Comparison of ENCODE assay signal across 7 mouse cellular contexts in genomic region chr16:5233418-5234313, GRCm38 (mm10). TPM values are rescaled to one million over a fixed set of nuclear protein-coding genes. Genes with fewer than 3 reads are reported as not detected.
DNase-seq lines count a peak whose midpoint lies in the region; ATAC-seq lines count a peak whose summit lies in the region.

Gene Alg1 (plus strand): TSS chr16:5233621.

- peak; percentile 92 for ATAC-seq in embryonic facial prominence, embryonic 11.5 days (replicated peaks; ENCODE audit: insufficient number of reproducible peaks, low FRiP score, low TSS enrichment, low read depth)
- peak; percentile 87 for ATAC-seq in granulocyte monocyte progenitor cell, adult 5-6 weeks (replicated peaks; ENCODE audit: poor library complexity, severe bottlenecking)
- ATAC-seq in midbrain, embryonic 13.5 days = peak; percentile 93

- H3K4me3 ChIP-seq in embryonic facial prominence, embryonic 11.5 days (ENCODE audit: low read depth, low read length) = peak within 1 kb of the TSS; percentile 87
- peak within 1 kb of the TSS; percentile 93 for H3K4me3 ChIP-seq in limb, embryonic 10.5 days
- peak within 1 kb of the TSS; percentile 88 for H3K4me3 ChIP-seq in midbrain, embryonic 13.5 days (replicated peaks)

- no peak within 1 kb of the TSS for H3K27ac ChIP-seq in embryonic facial prominence, embryonic 11.5 days (replicated peaks; ENCODE audit: low read depth, low read length)
- peak within 1 kb of the TSS; percentile 84 for H3K27ac ChIP-seq in limb, embryonic 10.5 days
- H3K27ac ChIP-seq in midbrain, embryonic 13.5 days = peak within 1 kb of the TSS; percentile 59; the same call in 1 of the 2 replicates

- H3K4me2 ChIP-seq in embryonic facial prominence, embryonic 11.5 days (ENCODE audit: low read depth, low read length) = peak within 1 kb of the TSS; percentile 75
- peak within 1 kb of the TSS; percentile 90 for H3K4me2 ChIP-seq in midbrain, embryonic 13.5 days (replicated peaks)

- peak within 1 kb of the TSS; percentile 68 for H3K9ac ChIP-seq in embryonic facial prominence, embryonic 11.5 days (replicated peaks; ENCODE audit: low read length)
- peak within 1 kb of the TSS; percentile 87 for H3K9ac ChIP-seq in midbrain, embryonic 13.5 days (replicated peaks)

- DNase-seq in adrenal gland, postnatal 14 days = peak; percentile 98
- DNase-seq in embryonic facial prominence, embryonic 11.5 days (ENCODE audit: low spot score) = peak; percentile 96
- DNase-seq in kidney, adult 11 months = peak; percentile 92
- peak; percentile 95 for DNase-seq in limb, embryonic 10.5 days (ENCODE audit: low spot score)
- DNase-seq in spleen, adult 12 weeks (ENCODE audit: low spot score) = peak; percentile 83

- WGBS in embryonic facial prominence, embryonic 11.5 days = 1% methylated on average over 47 of the region's 47 CpGs
- whole genome bisulfite sequencing in limb, embryonic 10.5 days = 3% methylated on average over 47 of the region's 47 CpGs
- WGBS in midbrain, embryonic 13.5 days = 4% methylated on average over 47 of the region's 47 CpGs

- H3K27me3 ChIP-seq in embryonic facial prominence, embryonic 11.5 days (ENCODE audit: control insufficient read depth, insufficient read depth, low read length) = no peaks in the 10 kb centered on the region
- no peaks in the 10 kb centered on the region for H3K27me3 ChIP-seq in limb, embryonic 10.5 days (ENCODE audit: low read depth, poor library complexity, severe bottlenecking)
- H3K27me3 ChIP-seq in midbrain, embryonic 13.5 days = no peaks in the 10 kb centered on the region

- no peaks in the 10 kb centered on the region for H3K36me3 ChIP-seq in embryonic facial prominence, embryonic 11.5 days (replicated peaks; ENCODE audit: control insufficient read depth, insufficient read depth, low read depth, low read length)
- peaks cover 12% of the 10 kb centered on the region; the same call in 1 of the 2 replicates for H3K36me3 ChIP-seq in limb, embryonic 10.5 days
- H3K36me3 ChIP-seq in midbrain, embryonic 13.5 days = peaks cover 4% of the 10 kb centered on the region

- H3K4me1 ChIP-seq in embryonic facial prominence, embryonic 11.5 days (ENCODE audit: control insufficient read depth, insufficient read depth, low read length) = no peaks in the 10 kb centered on the region; the same call in 1 of the 2 replicates
- H3K4me1 ChIP-seq in limb, embryonic 10.5 days = peaks cover 7% of the 10 kb centered on the region
- peaks cover 11% of the 10 kb centered on the region for H3K4me1 ChIP-seq in midbrain, embryonic 13.5 days (replicated peaks)

- no peaks in the 10 kb centered on the region for H3K9me3 ChIP-seq in embryonic facial prominence, embryonic 11.5 days (replicated peaks; ENCODE audit: control insufficient read depth, low read length)
- no peaks in the 10 kb centered on the region for H3K9me3 ChIP-seq in limb, embryonic 10.5 days (replicated peaks)
- no peaks in the 10 kb centered on the region for H3K9me3 ChIP-seq in midbrain, embryonic 13.5 days

RNA-seq across cellular contexts. Expression of gene Alg1, which starts in this region (rescaled TPM):
- 29.5 and 32.8 TPM in 2 replicates for total RNA-seq in adrenal gland, postnatal 14 days (2021)
- polyA plus RNA-seq in embryonic facial prominence, embryonic 11.5 days (2014; fragmentation: Nextera tagmentation; extraction: Ambion mirVana) = 22.6 and 26.1 TPM in 2 replicates
- 16.7 and 26.9 TPM in 2 replicates for total RNA-seq in granulocyte monocyte progenitor cell, adult 5-6 weeks (2014; fragmentation: Nextera tagmentation)
- total RNA-seq in granulocyte monocyte progenitor cell, adult 5-6 weeks (2017) = 18.3 and 19.9 TPM in 2 replicates
- polyA plus RNA-seq in limb, embryonic 10.5 days (2016; fragmentation: Nextera tagmentation; extraction: Ambion mirVana) = 25.9 and 29.9 TPM in 2 replicates
- polyA plus RNA-seq in midbrain, embryonic 13.5 days (2015; fragmentation: Nextera tagmentation; extraction: Ambion mirVana) = 30.8 and 35.3 TPM in 2 replicates
